ENCODE assay signal across 21 mouse cellular contexts in genomic region chr10:51956493-51956892, GRCm38 (mm10).
"Had no signal": no experiment of that assay in that cellular context is flagged by ENCODE, and none has a peak within 500 bp of the region (broad histone marks: within the 10 kb centered on the region; RNA-seq: fewer than 3 reads in every experiment).

No protein-coding gene starts in this region.

- H3K4me2 ChIP-seq: limb, embryonic 13.5 days; liver, embryonic 12.5 days; liver, embryonic 15.5 days; lung, embryonic 15.5 days; midbrain, embryonic 13.5 days; stomach, embryonic 15.5 days had no signal

- H3K9ac ChIP-seq: limb, embryonic 13.5 days; liver, embryonic 12.5 days; liver, embryonic 15.5 days; lung, embryonic 15.5 days; midbrain, embryonic 13.5 days; stomach, embryonic 15.5 days had no signal

- H3K27me3 ChIP-seq: limb, embryonic 13.5 days; liver, embryonic 12.5 days; liver, embryonic 15.5 days; lung, embryonic 15.5 days; megakaryocyte, embryonic 14.5 days; midbrain, embryonic 13.5 days; stomach, embryonic 15.5 days had no signal

- H3K4me1 ChIP-seq: limb, embryonic 10.5 days; limb, embryonic 13.5 days; liver, embryonic 12.5 days; liver, embryonic 15.5 days; lung, embryonic 15.5 days; megakaryocyte, embryonic 14.5 days; stomach, embryonic 15.5 days had no signal

- DNase-seq: kidney, adult 9 months; kidney, postnatal 14 days; kidney, postnatal 4 days; liver; lung, adult 18-20 months; lung, postnatal 10 days; lung, postnatal 36 days; right cerebral cortex, adult 18-20 months; right cerebral cortex, postnatal 14 days; spleen, adult 18-20 months; thymus, postnatal 25 days had no signal

- H3K4me3 ChIP-seq: limb, embryonic 10.5 days; limb, embryonic 13.5 days; liver, embryonic 12.5 days; liver, embryonic 15.5 days; lung, embryonic 15.5 days; megakaryocyte, embryonic 14.5 days; midbrain, embryonic 10.5 days; midbrain, embryonic 13.5 days; stomach, embryonic 15.5 days had no signal

- H3K9me3 ChIP-seq: limb, embryonic 10.5 days; limb, embryonic 13.5 days; liver, embryonic 12.5 days; liver, embryonic 15.5 days; lung, embryonic 15.5 days; megakaryocyte, embryonic 14.5 days; midbrain, embryonic 10.5 days; midbrain, embryonic 13.5 days; stomach, embryonic 15.5 days had no signal

- H3K27ac ChIP-seq: limb, embryonic 10.5 days; limb, embryonic 13.5 days; liver, embryonic 12.5 days; liver, embryonic 15.5 days; lung, embryonic 15.5 days; midbrain, embryonic 10.5 days; midbrain, embryonic 13.5 days; stomach, embryonic 15.5 days had no signal

- ATAC-seq: liver, embryonic 12.5 days; midbrain, embryonic 13.5 days; midbrain, embryonic 16.5 days had no signal

- H3K36me3 ChIP-seq: limb, embryonic 10.5 days; limb, embryonic 13.5 days; liver, embryonic 12.5 days; liver, embryonic 15.5 days; lung, embryonic 15.5 days; midbrain, embryonic 10.5 days; midbrain, embryonic 13.5 days; stomach, embryonic 15.5 days had no signal
